Mouse (Mus musculus): ENCODE measurements around the gene Dcaf12l1. TPM values are rescaled to one million over a fixed set of nuclear protein-coding genes. Genes with fewer than 3 reads are reported as not detected.
"Not testable (repeated sequence)": the region's sequence is repeated elsewhere in the genome, so short reads cannot be mapped to it uniquely, and the experiment has no call there.

Dcaf12l1 gene
- polyA plus RNA-seq (2014; fragmentation: Nextera tagmentation; extraction: Ambion mirVana): 5.3 and 5.5 TPM in 2 replicates

DNA sequence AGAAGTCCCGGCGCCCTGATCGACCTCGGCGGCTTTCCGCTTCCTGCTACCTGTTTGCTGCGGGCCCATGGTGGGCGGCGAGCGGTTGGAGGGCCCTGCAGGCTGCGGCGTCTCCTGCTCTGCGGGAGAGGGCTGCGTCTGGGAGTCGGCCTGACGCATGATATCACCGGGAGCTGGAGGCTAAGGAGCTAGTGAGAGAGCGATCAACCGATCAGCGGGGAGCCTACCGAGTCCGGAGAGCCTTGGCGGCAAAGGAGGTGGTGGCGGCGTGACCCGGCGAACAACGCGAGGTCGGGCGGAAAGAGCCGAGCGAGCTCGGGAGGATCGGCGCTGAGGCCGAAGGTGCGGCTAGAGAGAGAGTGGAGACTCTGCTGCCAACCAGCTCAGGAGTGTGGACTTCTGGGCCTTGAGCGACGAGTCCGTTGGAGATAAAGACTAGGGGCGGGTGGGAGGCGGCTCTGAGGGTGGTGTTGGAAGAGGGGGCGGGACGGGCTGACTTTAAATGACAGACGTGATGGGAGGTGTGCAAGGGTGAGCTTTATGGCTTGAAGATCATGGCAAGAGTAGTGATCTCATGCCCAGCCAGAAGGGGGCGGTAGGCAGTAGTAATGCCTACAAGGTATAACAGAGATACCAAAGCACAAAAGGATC lies at the start of gene Dcaf12l1:
Gene Dcaf12l1 (minus strand): TSS at position 437 of the 651 bp plus-strand sequence.
- Histone ChIP-seq H3K9me3 (ENCODE audit: control insufficient read depth, low read length) (no peaks in the 10 kb centered on the region), H3K36me3 (ENCODE audit: control insufficient read depth, insufficient read depth, low read length) (no peaks in the 10 kb centered on the region), H3K4me3 (ENCODE audit: low read length) (peak within 1 kb of the TSS; percentile 42), H3K27ac (ENCODE audit: low read depth, low read length) (no peak within 1 kb of the TSS), H3K4me1 (ENCODE audit: control insufficient read depth, insufficient read depth, low read length) (no peaks in the 10 kb centered on the region), H3K27me3 (ENCODE audit: control insufficient read depth, insufficient read depth, low read length) (no peaks in the 10 kb centered on the region), H3K9ac (ENCODE audit: low read depth, low read length) (peak within 1 kb of the TSS; percentile 58), H3K4me2 (replicated peaks; ENCODE audit: low read depth, low read length) (peak within 1 kb of the TSS; percentile 67)
- WGBS: 29% methylated on average over 47 of the region's 47 CpGs
- peak; percentile 95 for ATAC-seq (ENCODE audit: low FRiP score, low TSS enrichment)

DNA sequence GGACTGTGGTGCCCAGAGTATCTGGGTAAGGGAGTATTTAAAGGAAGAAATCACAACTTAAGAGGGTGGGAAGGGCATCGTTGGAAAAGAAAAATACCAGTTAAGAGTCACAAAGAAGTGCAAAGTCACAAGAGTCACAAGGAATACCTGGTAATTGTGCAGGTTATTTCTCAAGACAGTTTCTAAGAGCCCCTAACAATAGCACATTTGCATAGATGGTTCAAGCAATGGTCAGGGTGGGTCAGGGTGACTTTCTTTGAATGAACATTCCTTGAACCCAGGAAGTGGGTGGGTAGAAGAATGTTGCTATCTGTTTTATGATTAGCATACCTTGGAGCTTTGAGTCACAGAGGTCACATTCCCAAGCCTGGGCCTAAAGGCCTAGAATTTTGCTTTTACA lies 19.4 kb upstream of the Dcaf12l1 start:
- H3K36me3 ChIP-seq (ENCODE audit: control insufficient read depth, insufficient read depth, low read length); H3K27me3 ChIP-seq (ENCODE audit: control insufficient read depth, insufficient read depth, low read length); H3K27ac ChIP-seq (ENCODE audit: low read depth, low read length); H3K4me2 ChIP-seq (replicated peaks; ENCODE audit: low read depth, low read length); ATAC-seq (ENCODE audit: low FRiP score, low TSS enrichment); H3K9me3 ChIP-seq (ENCODE audit: control insufficient read depth, low read length); H3K4me3 ChIP-seq (ENCODE audit: low read length); H3K9ac ChIP-seq (ENCODE audit: low read depth, low read length); H3K4me1 ChIP-seq (ENCODE audit: control insufficient read depth, insufficient read depth, low read length): not testable (repeated sequence)
- WGBS: 57% methylated on average over 1 of the region's 1 CpGs

DNA sequence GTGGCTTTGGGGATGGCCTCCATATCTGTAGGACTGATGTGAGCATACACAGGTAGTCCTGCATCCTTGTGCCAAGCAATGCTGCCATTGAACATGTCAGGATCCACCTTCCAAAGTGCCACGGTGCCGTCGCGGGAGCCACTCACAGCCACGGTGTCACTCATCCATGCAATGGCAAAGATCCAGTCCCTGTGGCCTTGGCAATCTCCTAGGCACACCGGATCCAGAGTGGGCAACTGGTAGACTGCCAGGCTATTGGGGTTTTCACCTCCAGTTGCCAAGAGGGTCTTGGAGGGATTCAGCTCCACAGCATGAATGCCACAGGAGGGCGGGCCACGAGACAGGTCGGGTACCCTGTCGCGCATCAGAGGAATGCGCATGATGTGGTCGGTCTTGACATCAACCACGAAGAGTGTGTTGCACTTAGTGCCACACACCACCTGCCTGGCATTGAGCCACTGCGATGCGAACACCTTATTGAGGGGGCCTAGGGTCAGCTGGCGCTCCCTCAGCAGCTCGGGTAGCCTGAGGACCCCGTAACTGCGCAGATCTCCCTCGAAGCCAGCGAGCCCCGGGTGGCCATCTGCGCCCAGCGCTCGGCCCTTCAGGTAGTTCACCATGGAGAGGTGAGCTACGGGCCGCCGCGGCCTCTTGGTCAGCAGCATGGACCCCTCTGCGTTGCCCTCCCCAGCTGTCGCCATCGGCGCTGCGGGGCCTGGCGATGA lies 799 bp downstream of the Dcaf12l1 start:
- no peaks in the 10 kb centered on the region for H3K9me3 ChIP-seq (ENCODE audit: control insufficient read depth, low read length)
- H3K4me1 ChIP-seq (ENCODE audit: control insufficient read depth, insufficient read depth, low read length): no peaks in the 10 kb centered on the region
- H3K9ac ChIP-seq (ENCODE audit: low read depth, low read length): peak overlapping the region; percentile 58
- 45% methylated on average over 36 of the region's 36 CpGs for WGBS
- H3K4me2 ChIP-seq (replicated peaks; ENCODE audit: low read depth, low read length): peak overlapping the region; percentile 67
- H3K27me3 ChIP-seq (ENCODE audit: control insufficient read depth, insufficient read depth, low read length): no peaks in the 10 kb centered on the region
- no peaks in the 10 kb centered on the region for H3K36me3 ChIP-seq (ENCODE audit: control insufficient read depth, insufficient read depth, low read length)
- peak overlapping the region; percentile 42 for H3K4me3 ChIP-seq (ENCODE audit: low read length)
- H3K27ac ChIP-seq (ENCODE audit: low read depth, low read length): no peak overlapping the region
- peak; percentile 57; the same call in 1 of the 2 replicates for ATAC-seq (ENCODE audit: low FRiP score, low TSS enrichment)

All from kidney, embryonic 14.5 days (tissue).